Mouse (Mus musculus): ENCODE data around the gene Pir.

DNA sequence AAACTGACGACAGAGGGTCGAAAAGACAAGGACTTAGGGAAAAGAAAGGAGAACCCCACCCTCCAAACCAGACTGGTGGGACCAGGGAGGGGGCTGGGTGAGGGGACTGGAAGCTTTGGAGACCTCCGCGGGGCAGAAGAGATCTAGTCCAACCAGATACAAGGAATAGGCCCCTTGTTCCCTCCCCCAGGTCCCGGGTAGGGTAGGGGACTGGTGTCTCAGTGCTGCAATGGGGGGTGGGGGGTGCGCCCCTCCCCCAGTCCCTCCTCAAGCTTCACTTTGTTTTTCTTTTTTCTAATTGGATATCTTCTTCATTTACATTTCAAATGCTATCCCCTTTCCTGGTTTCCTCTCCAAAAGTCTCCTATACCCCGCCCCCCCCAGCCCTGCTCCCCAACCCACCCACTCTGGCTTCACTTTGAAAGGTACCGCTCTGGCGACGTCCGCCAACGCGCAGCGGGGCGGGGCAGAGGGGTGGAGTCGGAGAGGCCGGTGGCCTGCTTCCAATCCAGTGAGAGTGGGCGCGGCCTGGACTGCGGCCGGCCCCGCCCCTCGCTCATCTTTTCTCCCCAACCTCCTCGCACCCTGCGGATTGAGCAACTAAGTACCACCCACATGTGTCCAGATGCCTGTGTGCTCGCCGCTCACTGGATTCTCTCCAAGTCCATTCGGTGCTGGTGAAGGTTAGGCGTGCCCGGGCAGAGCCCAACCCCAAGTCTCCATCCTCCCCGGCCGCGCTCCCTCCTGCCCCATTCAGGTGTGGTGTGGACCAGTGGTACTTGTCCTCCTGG lies 112.6 kb downstream of the Pir start:
- TF ChIP-seq CTCF (IDR thresholded peaks at IDR 0.05; ENCODE audit: low read depth, low read length), result no peak
- TF ChIP-seq POLR2A (IDR thresholded peaks at IDR 0.05; ENCODE audit: borderline replicate concordance, low read depth, low read length), result no peak

Measured in bone marrow macrophage, adult 2 months (primary cell).